Mouse (Mus musculus): ENCODE measurements around the gene Crk. TPM values are rescaled to one million over a fixed set of nuclear protein-coding genes. Genes with fewer than 3 reads are reported as not detected.

Crk gene
- polyA plus RNA-seq, 1 experiment, result 27.0 TPM

GRCm38 (mm10) chr11:75643323-75643722 lies 35.7 kb upstream of the Crk start:
- TF ChIP-seq CTCF (IDR thresholded peaks at IDR 0.05; ENCODE audit: control insufficient read depth, insufficient read depth, insufficient replicate concordance, low read depth, low read length) (no peak), POLR2A (IDR thresholded peaks at IDR 0.05; ENCODE audit: control insufficient read depth, low read depth, low read length) (no peak)
- Histone ChIP-seq H3K4me1 (ENCODE audit: control insufficient read depth, insufficient read depth, low read length) (no peaks in the 10 kb centered on the region), H3K4me3 (ENCODE audit: control insufficient read depth, low read depth, low read length) (no peak overlapping the region), H3K27me3 (ENCODE audit: control insufficient read depth, insufficient read depth, low read length) (no peaks in the 10 kb centered on the region), H3K36me3 (ENCODE audit: control insufficient read depth, insufficient read depth, low read length) (no peaks in the 10 kb centered on the region), H3K27ac (ENCODE audit: control insufficient read depth, insufficient read depth, low read depth, low read length) (no peak overlapping the region)

- Histone ChIP-seq H3K27me3 (ENCODE audit: control insufficient read depth, insufficient read depth, low read length) (no peaks in the 10 kb centered on the region), H3K36me3 (ENCODE audit: control insufficient read depth, insufficient read depth, low read length) (no peaks in the 10 kb centered on the region), H3K4me1 (ENCODE audit: control insufficient read depth, insufficient read depth, low read length) (no peaks in the 10 kb centered on the region), H3K27ac (ENCODE audit: control insufficient read depth, insufficient read depth, low read depth, low read length) (no peak overlapping the region), H3K4me3 (ENCODE audit: control insufficient read depth, low read depth, low read length) (no peak overlapping the region)
- TF ChIP-seq CTCF (IDR thresholded peaks at IDR 0.05; ENCODE audit: control insufficient read depth, insufficient read depth, insufficient replicate concordance, low read depth, low read length), result no peak
Measured at GRCm38 (mm10) chr11:75644684-75645083, 34.4 kb upstream of the Crk start.

GRCm38 (mm10) chr11:75647681-75648211 lies 31.3 kb upstream of the Crk start:
- Histone ChIP-seq H3K27me3 (ENCODE audit: control insufficient read depth, insufficient read depth, low read length) (no peaks in the 10 kb centered on the region), H3K36me3 (ENCODE audit: control insufficient read depth, insufficient read depth, low read length) (no peaks in the 10 kb centered on the region), H3K27ac (ENCODE audit: control insufficient read depth, insufficient read depth, low read depth, low read length) (no peak overlapping the region), H3K4me1 (ENCODE audit: control insufficient read depth, insufficient read depth, low read length) (peaks cover 25% of the 10 kb centered on the region), H3K4me3 (ENCODE audit: control insufficient read depth, low read depth, low read length) (no peak overlapping the region)
- no peak for TF ChIP-seq POLR2A (IDR thresholded peaks at IDR 0.05; ENCODE audit: control insufficient read depth, low read depth, low read length)
- no peak for TF ChIP-seq CTCF (IDR thresholded peaks at IDR 0.05; ENCODE audit: control insufficient read depth, insufficient read depth, insufficient replicate concordance, low read depth, low read length)

DNA sequence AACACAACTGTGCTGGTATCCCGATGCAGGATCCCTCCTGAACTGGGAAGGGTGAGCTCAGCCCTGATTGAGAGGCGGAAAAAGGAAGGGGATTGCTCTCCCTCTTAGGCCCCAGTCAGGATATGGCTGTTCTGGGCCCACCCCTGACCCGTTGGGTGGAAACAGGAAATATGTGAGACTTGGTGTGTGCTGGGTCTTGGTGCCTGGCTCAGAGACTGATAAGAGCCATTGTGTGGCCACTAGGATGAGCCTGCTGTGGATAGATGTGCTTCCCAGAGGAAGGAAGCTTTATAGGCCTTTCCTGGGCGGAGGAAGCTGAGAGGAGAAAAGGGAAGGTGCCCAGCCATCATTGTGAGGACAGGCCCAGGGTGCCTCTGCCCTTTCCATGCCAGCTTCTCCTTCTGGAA lies 29.9 kb upstream of the Crk start:
- no peaks in the 10 kb centered on the region for H3K36me3 ChIP-seq (ENCODE audit: control insufficient read depth, insufficient read depth, low read length)
- no peak overlapping the region for H3K27ac ChIP-seq (ENCODE audit: control insufficient read depth, insufficient read depth, low read depth, low read length)
- no peak for TF ChIP-seq CTCF (IDR thresholded peaks at IDR 0.05; ENCODE audit: control insufficient read depth, insufficient read depth, insufficient replicate concordance, low read depth, low read length)
- no peak for TF ChIP-seq POLR2A (IDR thresholded peaks at IDR 0.05; ENCODE audit: control insufficient read depth, low read depth, low read length)
- peaks cover 35% of the 10 kb centered on the region for H3K4me1 ChIP-seq (ENCODE audit: control insufficient read depth, insufficient read depth, low read length)
- no peaks in the 10 kb centered on the region for H3K27me3 ChIP-seq (ENCODE audit: control insufficient read depth, insufficient read depth, low read length)
- H3K4me3 ChIP-seq (ENCODE audit: control insufficient read depth, low read depth, low read length), result no peak overlapping the region

GRCm38 (mm10) chr11:75650311-75650710 lies 28.7 kb upstream of the Crk start, which contains the start of gene Myo1c:
Gene Myo1c, plus strand, starts transcription at chr11:75650504.
- H3K4me3 ChIP-seq (ENCODE audit: control insufficient read depth, low read depth, low read length), result peak within 1 kb of the TSS; percentile 90
- peak within 1 kb of the TSS; percentile 59 for H3K27ac ChIP-seq (ENCODE audit: control insufficient read depth, insufficient read depth, low read depth, low read length)
- no peaks in the 10 kb centered on the region for H3K27me3 ChIP-seq (ENCODE audit: control insufficient read depth, insufficient read depth, low read length)
- H3K4me1 ChIP-seq (ENCODE audit: control insufficient read depth, insufficient read depth, low read length), result peaks cover 46% of the 10 kb centered on the region
- no peaks in the 10 kb centered on the region for H3K36me3 ChIP-seq (ENCODE audit: control insufficient read depth, insufficient read depth, low read length)
- TF ChIP-seq POLR2A (IDR thresholded peaks at IDR 0.05; ENCODE audit: control insufficient read depth, low read depth, low read length) (no peak), CTCF (IDR thresholded peaks at IDR 0.05; ENCODE audit: control insufficient read depth, insufficient read depth, insufficient replicate concordance, low read depth, low read length) (no peak)

GRCm38 (mm10) chr11:75650958-75651425 lies 28.1 kb upstream of the Crk start:
- TF ChIP-seq POLR2A (IDR thresholded peaks at IDR 0.05; ENCODE audit: control insufficient read depth, low read depth, low read length) (no peak), CTCF (IDR thresholded peaks at IDR 0.05; ENCODE audit: control insufficient read depth, insufficient read depth, insufficient replicate concordance, low read depth, low read length) (no peak)
- H3K27ac ChIP-seq (ENCODE audit: control insufficient read depth, insufficient read depth, low read depth, low read length), result peak overlapping the region; percentile 59

GRCm38 (mm10) chr11:75651426-75652221 lies 27.4 kb upstream of the Crk start:
- peaks cover 55% of the 10 kb centered on the region for H3K4me1 ChIP-seq (ENCODE audit: control insufficient read depth, insufficient read depth, low read length)
- peak overlapping the region; percentile 91 for H3K27ac ChIP-seq (ENCODE audit: control insufficient read depth, insufficient read depth, low read depth, low read length)
- TF ChIP-seq POLR2A (IDR thresholded peaks at IDR 0.05; ENCODE audit: control insufficient read depth, low read depth, low read length) (no peak), CTCF (IDR thresholded peaks at IDR 0.05; ENCODE audit: control insufficient read depth, insufficient read depth, insufficient replicate concordance, low read depth, low read length) (no peak)
- H3K4me3 ChIP-seq (ENCODE audit: control insufficient read depth, low read depth, low read length), result peak overlapping the region; percentile 90
- no peaks in the 10 kb centered on the region for H3K36me3 ChIP-seq (ENCODE audit: control insufficient read depth, insufficient read depth, low read length)
- no peaks in the 10 kb centered on the region for H3K27me3 ChIP-seq (ENCODE audit: control insufficient read depth, insufficient read depth, low read length)

More at GRCm38 (mm10) chr11:75650958-75651425, 28.1 kb upstream of the Crk start:
- Histone ChIP-seq H3K36me3 (ENCODE audit: control insufficient read depth, insufficient read depth, low read length) (no peaks in the 10 kb centered on the region), H3K27me3 (ENCODE audit: control insufficient read depth, insufficient read depth, low read length) (no peaks in the 10 kb centered on the region), H3K4me3 (ENCODE audit: control insufficient read depth, low read depth, low read length) (peak overlapping the region; percentile 90), H3K4me1 (ENCODE audit: control insufficient read depth, insufficient read depth, low read length) (peaks cover 50% of the 10 kb centered on the region)

All from testis, adult 2 months (tissue).